Mouse (Mus musculus): Measurements from ENCODE around the gene Cpvl. TPM values are rescaled to one million over a fixed set of nuclear protein-coding genes. Genes with fewer than 3 reads are reported as not detected.

Cpvl gene
- total and polyA plus RNA-seq, 3 experiments: not detected

- DNase-seq (ENCODE audit: extremely low read depth): no peak
- in situ Hi-C loops (cut with MboI; ENCODE audit: low pct_ligation_motif_present, low pct_unique_long_range_greater_than_20kb, low sequenced_read_pairs) (no loop called here), dilution Hi-C loops (cut with MboI; ENCODE audit: extremely low pct_ligation_motif_present, extremely low pct_unique_long_range_greater_than_20kb, low sequenced_read_pairs) (no loop called here)
- no peak overlapping the region for H3K4me2 ChIP-seq (ENCODE audit: insufficient read depth, low read depth, poor library complexity, severe bottlenecking)
- no peaks in the 10 kb centered on the region for H3K79me2 ChIP-seq (replicated peaks; ENCODE audit: control insufficient read depth, extremely low read depth, insufficient read depth, poor library complexity, severe bottlenecking)
- H3K9ac ChIP-seq (ENCODE audit: insufficient read depth, low read depth): no peak overlapping the region
- H3K36me3 ChIP-seq (replicated peaks in 1 of 2; ENCODE audit: control insufficient read depth in 1 of 2, insufficient read depth in 1 of 2, low read length in 1 of 2): no peaks in the 10 kb centered on the region
- no peaks in the 10 kb centered on the region for H3K27me3 ChIP-seq (replicated peaks)
- no peak overlapping the region for H3K4me3 ChIP-seq (replicated peaks in 1 of 3; ENCODE audit: low read depth in 2 of 3, low read length in 2 of 3, poor library complexity in 1 of 3)
- peaks cover 0 to 6% of the 10 kb centered on the region in 2 experiments; a peak in 1 of 4 replicates for H3K4me1 ChIP-seq (ENCODE audit: control insufficient read depth in 1 of 2, insufficient read depth in 2 of 2)
- TF ChIP-seq POLR2A (IDR thresholded peaks at IDR 0.05; ENCODE audit: low read depth, low read length) (no peak), CTCF (conservative IDR thresholded peaks at IDR 0.05 in 1 of 2, IDR thresholded peaks at IDR 0.05 in 1 of 2; ENCODE audit: low read depth in 2 of 2, low read length in 2 of 2) (no peak), UBTF (IDR thresholded peaks at IDR 0.05; ENCODE audit: low read depth, low read length) (no peak)
- no peaks in the 10 kb centered on the region for H3K9me3 ChIP-seq (replicated peaks; ENCODE audit: low read length)
- H3K27ac ChIP-seq (ENCODE audit: insufficient read depth, low read depth): no peak overlapping the region
These were observed 66.2 kb downstream of the Cpvl start for GRCm38 (mm10) chr6:53912112-53912782.

DNA sequence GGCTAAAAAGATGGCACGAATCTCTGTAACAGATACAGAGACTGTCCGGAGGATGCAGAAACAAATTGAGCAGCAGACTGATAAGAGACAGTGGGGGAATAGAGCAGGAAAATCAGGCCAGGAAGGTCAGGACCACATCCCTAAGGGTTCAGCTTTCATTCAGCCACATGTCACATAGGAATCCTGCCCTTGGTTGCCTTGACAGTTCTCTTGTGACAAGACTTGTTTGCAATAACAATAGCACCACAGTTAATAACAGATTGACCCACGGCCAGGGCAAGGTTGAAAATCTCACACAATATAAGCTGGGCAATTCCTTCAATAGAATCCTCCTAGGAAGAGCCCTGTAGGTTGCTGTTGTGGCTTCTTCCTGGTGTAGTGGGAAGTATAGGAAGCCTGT, 68.5 kb downstream of the Cpvl start:
- Histone ChIP-seq H3K4me1 (ENCODE audit: control insufficient read depth in 1 of 2, insufficient read depth in 2 of 2) (peaks cover 0 to 19% of the 10 kb centered on the region in 2 experiments; a peak in 1 of 4 replicates), H3K36me3 (replicated peaks in 1 of 2; ENCODE audit: control insufficient read depth in 1 of 2, insufficient read depth in 1 of 2, low read length in 1 of 2) (no peaks in the 10 kb centered on the region), H3K4me3 (replicated peaks in 1 of 3; ENCODE audit: low read depth in 2 of 3, low read length in 2 of 3, poor library complexity in 1 of 3) (no peak overlapping the region), H3K9me3 (replicated peaks; ENCODE audit: low read length) (no peaks in the 10 kb centered on the region), H3K79me2 (replicated peaks; ENCODE audit: control insufficient read depth, extremely low read depth, insufficient read depth, poor library complexity, severe bottlenecking) (no peaks in the 10 kb centered on the region), H3K4me2 (ENCODE audit: insufficient read depth, low read depth, poor library complexity, severe bottlenecking) (no peak overlapping the region), H3K27ac (ENCODE audit: insufficient read depth, low read depth) (no peak overlapping the region), H3K9ac (ENCODE audit: insufficient read depth, low read depth) (no peak overlapping the region), H3K27me3 (replicated peaks) (no peaks in the 10 kb centered on the region)
- dilution Hi-C loops (cut with MboI; ENCODE audit: extremely low pct_ligation_motif_present, extremely low pct_unique_long_range_greater_than_20kb, low sequenced_read_pairs) (no loop called here), in situ Hi-C loops (cut with MboI; ENCODE audit: low pct_ligation_motif_present, low pct_unique_long_range_greater_than_20kb, low sequenced_read_pairs) (no loop called here)
- TF ChIP-seq ZKSCAN1 (IDR thresholded peaks at IDR 0.05; ENCODE audit: borderline replicate concordance, low read depth, low read length): no peak
- TF ChIP-seq PAX5 (IDR thresholded peaks at IDR 0.05; ENCODE audit: low read length): no peak
- TF ChIP-seq BHLHE40 (IDR thresholded peaks at IDR 0.05; ENCODE audit: low read depth, low read length): no peak
- TF ChIP-seq MXI1 (IDR thresholded peaks at IDR 0.05; ENCODE audit: low read depth, low read length): no peak
- no peak for DNase-seq (ENCODE audit: extremely low read depth)

- DNase-seq (ENCODE audit: extremely low read depth): no peak
- H3K9ac ChIP-seq (ENCODE audit: insufficient read depth, low read depth): no peak overlapping the region
- TF ChIP-seq RAD21 (IDR thresholded peaks at IDR 0.05; ENCODE audit: low read depth, low read length) (no peak), TBP (conservative IDR thresholded peaks at IDR 0.05; ENCODE audit: low read depth, low read length) (no peak), EP300 (IDR thresholded peaks at IDR 0.05; ENCODE audit: low read length) (no peak), PAX5 (IDR thresholded peaks at IDR 0.05; ENCODE audit: low read length) (no peak), IRF4 (IDR thresholded peaks at IDR 0.05; ENCODE audit: low read depth, low read length) (no peak), MAZ (IDR thresholded peaks at IDR 0.05; ENCODE audit: low read depth, low read length) (no peak), ELF1 (IDR thresholded peaks at IDR 0.05; ENCODE audit: low read depth, low read length) (no peak), NRF1 (IDR thresholded peaks at IDR 0.05; ENCODE audit: low read depth, low read length) (no peak), HCFC1 (IDR thresholded peaks at IDR 0.05; ENCODE audit: low read depth, low read length) (no peak), MYC (IDR thresholded peaks at IDR 0.05; ENCODE audit: low read depth, low read length) (no peak), MXI1 (IDR thresholded peaks at IDR 0.05; ENCODE audit: low read depth, low read length) (no peak), KAT2A (IDR thresholded peaks at IDR 0.05; ENCODE audit: insufficient replicate concordance, low read length) (no peak), ZKSCAN1 (IDR thresholded peaks at IDR 0.05; ENCODE audit: borderline replicate concordance, low read depth, low read length) (no peak), POLR2A (IDR thresholded peaks at IDR 0.05; ENCODE audit: low read depth, low read length) (no peak)
- no peaks in the 10 kb centered on the region for H3K79me2 ChIP-seq (replicated peaks; ENCODE audit: control insufficient read depth, extremely low read depth, insufficient read depth, poor library complexity, severe bottlenecking)
- no peak overlapping the region for H3K4me3 ChIP-seq (replicated peaks in 1 of 3; ENCODE audit: low read depth in 2 of 3, low read length in 2 of 3, poor library complexity in 1 of 3)
- in situ Hi-C loops (cut with MboI; ENCODE audit: low pct_ligation_motif_present, low pct_unique_long_range_greater_than_20kb, low sequenced_read_pairs): no loop called here
- dilution Hi-C loops (cut with MboI; ENCODE audit: extremely low pct_ligation_motif_present, extremely low pct_unique_long_range_greater_than_20kb, low sequenced_read_pairs): no loop called here
- H3K9me3 ChIP-seq (replicated peaks; ENCODE audit: low read length): no peaks in the 10 kb centered on the region
- no peaks in the 10 kb centered on the region for H3K36me3 ChIP-seq (replicated peaks in 1 of 2; ENCODE audit: control insufficient read depth in 1 of 2, insufficient read depth in 1 of 2, low read length in 1 of 2)
- H3K27me3 ChIP-seq (replicated peaks): no peaks in the 10 kb centered on the region
- H3K4me1 ChIP-seq (ENCODE audit: control insufficient read depth in 1 of 2, insufficient read depth in 2 of 2): peaks cover 0 to 19% of the 10 kb centered on the region in 2 experiments; a peak in 1 of 4 replicates
- H3K4me2 ChIP-seq (ENCODE audit: insufficient read depth, low read depth, poor library complexity, severe bottlenecking): no peak overlapping the region
- H3K27ac ChIP-seq (ENCODE audit: insufficient read depth, low read depth): no peak overlapping the region
These were observed 69.0 kb downstream of the Cpvl start for GRCm38 (mm10) chr6:53909446-53909845.

Data from CH12.LX (cell line).